Mouse (Mus musculus) olfactory bulb, adult 2 months (tissue): ENCODE data around the gene Plod2.

Source experiments
- CTCF ChIP-seq: fragments of 200-500 bp; IDR thresholded peaks from 2 replicates; pipeline ENCODE4 v1.5.1; 2012; ENCODE audit warnings: low read depth, mild to moderate bottlenecking, low read length, moderate library complexity; ENCODE audit not compliant: insufficient read depth
- POLR2A ChIP-seq: fragments of 200-500 bp; IDR thresholded peaks from 2 replicates; pipeline ENCODE4 v1.6.1; 2012; ENCODE audit warnings: mild to moderate bottlenecking, low read depth, low read length, moderate library complexity; ENCODE audit not compliant: insufficient read depth

DNA sequence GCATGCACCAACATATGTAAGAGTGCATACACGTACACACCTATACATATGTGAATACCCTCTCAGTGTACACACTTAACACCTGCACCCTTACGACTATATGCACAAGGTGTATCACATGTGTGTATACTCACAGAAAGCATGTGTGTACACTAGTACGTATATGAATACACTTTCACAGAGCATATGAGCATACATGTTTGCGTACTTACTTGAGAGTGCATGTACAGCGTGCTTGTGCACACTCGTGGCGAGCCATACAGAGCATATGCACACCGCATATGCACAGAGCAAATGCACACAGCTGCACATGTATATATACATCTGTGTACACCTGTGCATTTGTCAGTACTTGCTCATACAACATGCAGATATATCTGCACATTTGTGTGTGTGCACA lies 45.4 kb downstream of the Plod2 start:
- TF ChIP-seq POLR2A (no peak), CTCF (no peak)
